Mouse (Mus musculus) urinary bladder, postnatal 14 days (tissue): ENCODE measurements around the gene Sf3b1.

ENCODE experiments used
- DNase-seq: peaks from one replicate; pipeline ENCODE4 v3.0.0; 2021; ENCODE audit warnings: low spot score

The Sf3b1 gene

GRCm38 (mm10) chr1:54944648-54945047, 82.6 kb downstream of the Sf3b1 start:
- DNase-seq: no peak

- DNase-seq: no peak
These were observed 91.8 kb downstream of the Sf3b1 start for GRCm38 (mm10) chr1:54935466-54935865.
